Mouse (Mus musculus) heart, postnatal 0 days (tissue): ENCODE results near the gene Defb45. TPM values are rescaled to one million over a fixed set of nuclear protein-coding genes. Genes with fewer than 3 reads are reported as not detected.

Source experiments
- ATAC-seq: fragments of 200-750 bp; cut with Nextera tagmentation; 2 replicates; pipeline ENCODE4 v1.8.0; 2017; ENCODE audit warnings: low read depth, moderate number of reproducible peaks, moderate library complexity; ENCODE audit not compliant: insufficient read depth
- DNase-seq: peaks from one replicate; pipeline ENCODE4 v3.0.0-alpha.2; 2016; ENCODE audit warnings: low spot score
- H3K27ac ChIP-seq: fragments of 300-500 bp; sonication (generic); 2 replicates; pipeline ENCODE4 v1.5.1; 2014; ENCODE audit warnings: low read depth, mild to moderate bottlenecking
- H3K27me3 ChIP-seq: fragments of 300-500 bp; sonication (generic); 2 replicates; pipeline ENCODE4 v1.6.1; 2014; ENCODE audit warnings: low read length, mixed read lengths; ENCODE audit not compliant: control insufficient read depth, insufficient read depth
- H3K36me3 ChIP-seq: fragments of 300-500 bp; sonication (generic); replicated peaks from 2 replicates; pipeline ENCODE4 v1.6.1; 2014; ENCODE audit warnings: low read length, mixed read lengths; ENCODE audit not compliant: control insufficient read depth, insufficient read depth
- H3K4me1 ChIP-seq: fragments of 300-500 bp; sonication (generic); 2 replicates; pipeline ENCODE4 v1.6.1; 2014; ENCODE audit warnings: antibody characterized with exemption; ENCODE audit not compliant: control insufficient read depth, insufficient read depth
- H3K4me2 ChIP-seq: fragments of 300-500 bp; sonication (generic); 2 replicates; pipeline ENCODE4 v1.6.1; 2014; ENCODE audit warnings: low read depth, mild to moderate bottlenecking, low read length, moderate library complexity
- H3K4me3 ChIP-seq: fragments of 300-500 bp; sonication (generic); 2 replicates; pipeline ENCODE4 v1.5.1; 2014; ENCODE audit warnings: low read depth, low read length
- H3K9ac ChIP-seq: fragments of 300-500 bp; sonication (generic); replicated peaks from 2 replicates; pipeline ENCODE4 v1.6.1; 2014; ENCODE audit warnings: low read depth, low read length, mixed read lengths
- H3K9me3 ChIP-seq: fragments of 300-500 bp; sonication (generic); replicated peaks from 2 replicates; pipeline ENCODE4 v1.6.1; 2016; ENCODE audit warnings: low read length; ENCODE audit not compliant: control insufficient read depth
- CTCF ChIP-seq: IDR thresholded peaks from 2 replicates; pipeline ENCODE4 v1.5.1; 2016; ENCODE audit warnings: antibody characterized with exemption, control low read depth, low read depth
- EP300 ChIP-seq: IDR thresholded peaks from 2 replicates; pipeline ENCODE4 v1.6.1; 2016; ENCODE audit warnings: antibody characterized with exemption, low read depth
- WGBS: fragments of 180-500 bp; shearing (Covaris S2); extraction: QIAGEN DNeasy Blood & Tissue Kit; methylation state at CpG from one replicate; pipeline ENCODE4 v1.1.7; 2014; 5-methylcytosine and 5-hydroxymethylcytosine counted together
- polyA plus RNA-seq: library from polyadenylated mRNA; unstranded; fragments of >200 nt; fragmentation: Nextera tagmentation; extraction: Ambion mirVana; gene quantifications from 2 replicates; pipeline ENCODE4 v1.2.1, GENCODE M21; 2015
- total RNA-seq: library from RNA; depleted of rRNA; stranded (reverse); fragments of >200 nt; gene quantifications from 2 replicates; pipeline ENCODE4 v1.2.3, GENCODE M21; 2014; ENCODE audit warnings: low replicate concordance

Defb45 gene
- total and polyA plus RNA-seq, 2 experiments from 2014 or later, result not detected

DNA sequence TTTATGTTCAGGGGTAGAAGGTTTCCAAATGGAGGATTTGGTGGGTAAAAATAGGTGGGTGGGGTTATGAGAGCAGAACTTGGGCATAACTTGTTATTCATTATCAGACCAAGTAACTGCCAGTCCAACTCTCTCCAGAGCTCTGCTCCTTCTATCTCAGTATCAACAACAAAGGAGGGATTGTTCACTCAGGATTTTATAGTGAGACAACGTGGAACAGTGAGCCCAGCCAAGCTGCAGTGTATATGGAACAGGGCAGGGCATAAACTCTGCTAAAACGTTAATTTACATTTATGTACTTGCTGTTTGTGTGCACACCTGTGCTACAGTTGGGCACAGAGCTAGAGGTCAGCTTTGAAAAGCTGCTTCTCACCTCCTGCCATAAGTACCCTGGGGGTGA, 10.7 kb downstream of the Defb45 start:
- 0 out of 2 replicates have a peak, but pooled peaks cover 2% of the 10 kb centered on the region for H3K27me3 ChIP-seq
- no peak overlapping the region for H3K9ac ChIP-seq
- H3K4me1 ChIP-seq, result no peaks in the 10 kb centered on the region
- no peaks in the 10 kb centered on the region for H3K9me3 ChIP-seq
- no peak overlapping the region for H3K4me2 ChIP-seq
- TF ChIP-seq EP300, result no peak
- TF ChIP-seq CTCF, result no peak
- H3K27ac ChIP-seq, result no peak overlapping the region
- H3K4me3 ChIP-seq, result no peak overlapping the region
- WGBS, result 41% methylated on average over 2 of the region's 2 CpGs
- ATAC-seq (no peak), DNase-seq (no peak)
- no peaks in the 10 kb centered on the region for H3K36me3 ChIP-seq

DNA sequence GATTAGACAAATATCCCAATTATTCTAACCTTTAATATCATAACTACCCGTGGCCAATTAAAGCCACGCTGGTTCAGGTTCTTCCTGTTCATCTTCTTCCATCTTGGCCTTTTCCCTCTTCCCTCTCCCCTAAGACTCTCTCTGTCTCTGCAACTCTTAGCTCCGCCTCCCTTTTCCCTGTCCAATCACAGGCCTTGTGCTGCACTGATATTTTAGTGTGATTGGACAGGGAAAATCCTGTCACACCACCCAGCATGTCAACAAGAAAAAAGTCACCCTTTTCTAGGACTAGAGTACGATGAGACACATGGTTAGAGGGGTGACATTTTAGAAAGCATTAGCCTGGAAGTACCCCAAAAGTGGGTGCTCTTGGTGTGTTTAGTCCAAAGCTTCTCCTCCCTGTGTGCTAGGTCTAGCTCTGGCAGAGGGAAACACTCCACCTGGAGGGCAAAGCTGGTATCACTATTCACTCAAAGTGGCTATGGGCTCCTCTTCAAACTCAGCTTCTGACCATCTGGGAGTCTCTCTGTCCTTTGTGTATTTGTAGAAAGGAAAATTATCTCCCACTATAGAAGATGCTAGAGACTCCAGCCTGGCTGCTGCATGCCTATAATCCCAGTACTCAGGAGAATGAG, 12.2 kb downstream of the Defb45 start:
- Histone ChIP-seq H3K27me3 (0 out of 2 replicates have a peak, but pooled peaks cover 2% of the 10 kb centered on the region), H3K9me3 (no peaks in the 10 kb centered on the region), H3K4me2 (no peak overlapping the region), H3K4me3 (no peak overlapping the region), H3K4me1 (no peaks in the 10 kb centered on the region), H3K27ac (no peak overlapping the region), H3K9ac (no peak overlapping the region), H3K36me3 (no peaks in the 10 kb centered on the region)
- 70% methylated on average over 4 of the region's 4 CpGs for WGBS
- ATAC-seq (no peak), DNase-seq (no peak)
- TF ChIP-seq EP300 (no peak), CTCF (peak; percentile 55)

DNA sequence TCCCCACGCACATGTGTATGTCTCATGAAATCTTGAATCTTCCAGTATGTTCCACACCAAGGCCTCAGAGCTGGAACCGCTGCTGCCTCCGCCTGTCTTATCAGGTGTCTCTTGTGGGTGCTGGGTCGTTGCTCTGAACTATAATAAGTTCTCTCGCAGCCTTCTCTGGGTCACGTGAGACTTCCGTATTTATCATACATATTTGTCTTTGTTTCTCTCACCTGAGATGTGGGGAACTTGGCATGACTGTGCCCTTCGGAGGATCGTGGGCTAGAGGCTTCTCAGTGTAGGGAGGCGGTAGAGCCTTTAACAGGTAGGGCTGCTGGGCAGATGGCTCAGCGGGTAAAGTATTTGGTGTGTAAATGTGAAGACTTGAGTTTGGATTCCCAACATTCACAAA, 18.6 kb downstream of the Defb45 start:
- Histone ChIP-seq H3K27me3 (0 out of 2 replicates have a peak, but pooled peaks cover 2% of the 10 kb centered on the region), H3K9me3 (no peaks in the 10 kb centered on the region), H3K4me1 (0 out of 2 replicates have a peak, but pooled peaks cover 4% of the 10 kb centered on the region), H3K27ac (no peak overlapping the region), H3K4me2 (no peak overlapping the region), H3K4me3 (no peak overlapping the region), H3K36me3 (no peaks in the 10 kb centered on the region), H3K9ac (no peak overlapping the region)
- DNase-seq (no peak), ATAC-seq (no peak)
- 45% methylated on average over 11 of the region's 11 CpGs for WGBS
- TF ChIP-seq CTCF (no peak), EP300 (no peak)

GRCm38 (mm10) chr2:152580107-152580506, 19.1 kb downstream of the Defb45 start, which contains the start of gene Defb19:
Gene Defb19, minus strand, starts transcription at chr2:152580312.
- ATAC-seq (no peak), DNase-seq (no peak)
- Histone ChIP-seq H3K9me3 (no peaks in the 10 kb centered on the region), H3K36me3 (no peaks in the 10 kb centered on the region), H3K4me1 (0 out of 2 replicates have a peak, but pooled peaks cover 4% of the 10 kb centered on the region), H3K4me2 (no peak within 1 kb of the TSS), H3K27me3 (0 out of 2 replicates have a peak, but pooled peaks cover 2% of the 10 kb centered on the region), H3K9ac (no peak within 1 kb of the TSS), H3K27ac (no peak within 1 kb of the TSS), H3K4me3 (no peak within 1 kb of the TSS)
- WGBS, result 43% methylated on average over 7 of the region's 7 CpGs
- TF ChIP-seq CTCF (no peak), EP300 (no peak)

GRCm38 (mm10) chr2:152573484-152573883, 25.7 kb downstream of the Defb45 start:
- Histone ChIP-seq H3K4me3 (no peak overlapping the region), H3K4me2 (no peak overlapping the region), H3K36me3 (no peaks in the 10 kb centered on the region), H3K27ac (no peak overlapping the region), H3K27me3 (no peaks in the 10 kb centered on the region), H3K4me1 (no peaks in the 10 kb centered on the region), H3K9ac (no peak overlapping the region), H3K9me3 (no peaks in the 10 kb centered on the region)
- TF ChIP-seq CTCF, result no peak
- TF ChIP-seq EP300, result no peak
- no peak for ATAC-seq
- DNase-seq, result no peak
- 78% methylated on average over 8 of the region's 8 CpGs for WGBS
